Mouse (Mus musculus): ENCODE measurements around the gene Dus1l. TPM values are rescaled to one million over a fixed set of nuclear protein-coding genes. Genes with fewer than 3 reads are reported as not detected.
A peak's percentile ranks its signal among the peaks of the same experiment; 100 is the strongest.

Dus1l gene
- polyA plus RNA-seq, 1 experiment from 2014 or later, result 69.3 TPM

- WGBS, result 70% methylated on average over 14 of the region's 14 CpGs
Measured at GRCm38 (mm10) chr11:120821076-120821922, 25.1 kb upstream of the Dus1l start.

GRCm38 (mm10) chr11:120820546-120820945, 24.3 kb upstream of the Dus1l start:
- Histone ChIP-seq H3K4me2 (ENCODE audit: low read depth, low read length) (no peak overlapping the region), H3K9me3 (replicated peaks; ENCODE audit: control insufficient read depth, low read length) (no peaks in the 10 kb centered on the region), H3K9ac (ENCODE audit: low read length) (no peak overlapping the region), H3K27ac (ENCODE audit: low read length) (no peak overlapping the region), H3K36me3 (ENCODE audit: control insufficient read depth, insufficient read depth, low read length) (peaks cover 34% of the 10 kb centered on the region), H3K4me1 (ENCODE audit: control insufficient read depth, insufficient read depth, low read length) (peaks cover 24% of the 10 kb centered on the region), H3K4me3 (replicated peaks; ENCODE audit: low read length) (no peak overlapping the region), H3K27me3 (ENCODE audit: control insufficient read depth, insufficient read depth, low read length) (no peaks in the 10 kb centered on the region)
- ATAC-seq (ENCODE audit: insufficient read depth, low FRiP score), result no peak
- WGBS, result 91% methylated on average over 14 of the region's 14 CpGs

More at GRCm38 (mm10) chr11:120821076-120821922, 25.1 kb upstream of the Dus1l start:
- peak overlapping the region; percentile 78 for H3K4me3 ChIP-seq (replicated peaks; ENCODE audit: low read length)
- peak overlapping the region; percentile 98 for H3K4me2 ChIP-seq (ENCODE audit: low read depth, low read length)
- H3K27me3 ChIP-seq (ENCODE audit: control insufficient read depth, insufficient read depth, low read length), result no peaks in the 10 kb centered on the region
- H3K9me3 ChIP-seq (replicated peaks; ENCODE audit: control insufficient read depth, low read length), result no peaks in the 10 kb centered on the region
- H3K36me3 ChIP-seq (ENCODE audit: control insufficient read depth, insufficient read depth, low read length), result peaks cover 30% of the 10 kb centered on the region
- H3K9ac ChIP-seq (ENCODE audit: low read length), result peak overlapping the region; percentile 94
- ATAC-seq (ENCODE audit: insufficient read depth, low FRiP score), result no peak
- no peak overlapping the region for H3K27ac ChIP-seq (ENCODE audit: low read length)
- H3K4me1 ChIP-seq (ENCODE audit: control insufficient read depth, insufficient read depth, low read length), result peaks cover 24% of the 10 kb centered on the region

GRCm38 (mm10) chr11:120819556-120819955, 23.4 kb upstream of the Dus1l start:
- Histone ChIP-seq H3K4me2 (ENCODE audit: low read depth, low read length) (no peak overlapping the region), H3K4me3 (replicated peaks; ENCODE audit: low read length) (no peak overlapping the region), H3K27ac (ENCODE audit: low read length) (no peak overlapping the region), H3K4me1 (ENCODE audit: control insufficient read depth, insufficient read depth, low read length) (peaks cover 18% of the 10 kb centered on the region), H3K9me3 (replicated peaks; ENCODE audit: control insufficient read depth, low read length) (no peaks in the 10 kb centered on the region), H3K36me3 (ENCODE audit: control insufficient read depth, insufficient read depth, low read length) (peaks cover 43% of the 10 kb centered on the region), H3K9ac (ENCODE audit: low read length) (no peak overlapping the region), H3K27me3 (ENCODE audit: control insufficient read depth, insufficient read depth, low read length) (no peaks in the 10 kb centered on the region)
- WGBS, result 90% methylated on average over 6 of the region's 6 CpGs
- no peak for ATAC-seq (ENCODE audit: insufficient read depth, low FRiP score)

GRCm38 (mm10) chr11:120818251-120818650, 22.0 kb upstream of the Dus1l start:
- Histone ChIP-seq H3K27me3 (ENCODE audit: control insufficient read depth, insufficient read depth, low read length) (no peaks in the 10 kb centered on the region), H3K9me3 (replicated peaks; ENCODE audit: control insufficient read depth, low read length) (no peaks in the 10 kb centered on the region), H3K4me1 (ENCODE audit: control insufficient read depth, insufficient read depth, low read length) (peaks cover 18% of the 10 kb centered on the region), H3K4me2 (ENCODE audit: low read depth, low read length) (no peak overlapping the region), H3K9ac (ENCODE audit: low read length) (no peak overlapping the region), H3K27ac (ENCODE audit: low read length) (no peak overlapping the region), H3K4me3 (replicated peaks; ENCODE audit: low read length) (no peak overlapping the region), H3K36me3 (ENCODE audit: control insufficient read depth, insufficient read depth, low read length) (peaks cover 52% of the 10 kb centered on the region)
- 96% methylated on average over 13 of the region's 13 CpGs for WGBS
- ATAC-seq (ENCODE audit: insufficient read depth, low FRiP score), result no peak

- H3K4me3 ChIP-seq (replicated peaks; ENCODE audit: low read length), result no peak overlapping the region
- H3K4me1 ChIP-seq (ENCODE audit: control insufficient read depth, insufficient read depth, low read length), result peaks cover 12% of the 10 kb centered on the region
- no peak for ATAC-seq (ENCODE audit: insufficient read depth, low FRiP score)
- H3K4me2 ChIP-seq (ENCODE audit: low read depth, low read length), result no peak overlapping the region
- no peaks in the 10 kb centered on the region for H3K27me3 ChIP-seq (ENCODE audit: control insufficient read depth, insufficient read depth, low read length)
- H3K36me3 ChIP-seq (ENCODE audit: control insufficient read depth, insufficient read depth, low read length), result peaks cover 61% of the 10 kb centered on the region
- no peaks in the 10 kb centered on the region for H3K9me3 ChIP-seq (replicated peaks; ENCODE audit: control insufficient read depth, low read length)
- H3K27ac ChIP-seq (ENCODE audit: low read length), result no peak overlapping the region
- WGBS, result 82% methylated on average over 6 of the region's 6 CpGs
- H3K9ac ChIP-seq (ENCODE audit: low read length), result no peak overlapping the region
Measured at GRCm38 (mm10) chr11:120817358-120817757, 21.2 kb upstream of the Dus1l start.

- no peak overlapping the region for H3K27ac ChIP-seq (ENCODE audit: low read length)
- no peaks in the 10 kb centered on the region for H3K9me3 ChIP-seq (replicated peaks; ENCODE audit: control insufficient read depth, low read length)
- H3K4me2 ChIP-seq (ENCODE audit: low read depth, low read length), result no peak overlapping the region
- H3K36me3 ChIP-seq (ENCODE audit: control insufficient read depth, insufficient read depth, low read length), result peaks cover 85% of the 10 kb centered on the region
- 91% methylated on average over 16 of the region's 16 CpGs for WGBS
- H3K27me3 ChIP-seq (ENCODE audit: control insufficient read depth, insufficient read depth, low read length), result no peaks in the 10 kb centered on the region
- no peak for ATAC-seq (ENCODE audit: insufficient read depth, low FRiP score)
- H3K4me3 ChIP-seq (replicated peaks; ENCODE audit: low read length), result no peak overlapping the region
- H3K9ac ChIP-seq (ENCODE audit: low read length), result no peak overlapping the region
- no peaks in the 10 kb centered on the region for H3K4me1 ChIP-seq (ENCODE audit: control insufficient read depth, insufficient read depth, low read length)
Measured at GRCm38 (mm10) chr11:120812068-120812467, 15.9 kb upstream of the Dus1l start.

- Histone ChIP-seq H3K27ac (ENCODE audit: low read length) (no peak overlapping the region), H3K36me3 (ENCODE audit: control insufficient read depth, insufficient read depth, low read length) (peaks cover 67% of the 10 kb centered on the region), H3K27me3 (ENCODE audit: control insufficient read depth, insufficient read depth, low read length) (no peaks in the 10 kb centered on the region), H3K9ac (ENCODE audit: low read length) (no peak overlapping the region), H3K4me1 (ENCODE audit: control insufficient read depth, insufficient read depth, low read length) (no peaks in the 10 kb centered on the region), H3K9me3 (replicated peaks; ENCODE audit: control insufficient read depth, low read length) (no peaks in the 10 kb centered on the region), H3K4me2 (ENCODE audit: low read depth, low read length) (no peak overlapping the region), H3K4me3 (replicated peaks; ENCODE audit: low read length) (no peak overlapping the region)
- WGBS, result 86% methylated on average over 12 of the region's 12 CpGs
- no peak for ATAC-seq (ENCODE audit: insufficient read depth, low FRiP score)
Measured at GRCm38 (mm10) chr11:120808010-120808409, 11.8 kb upstream of the Dus1l start.

- Histone ChIP-seq H3K4me3 (replicated peaks; ENCODE audit: low read length) (no peak overlapping the region), H3K9me3 (replicated peaks; ENCODE audit: control insufficient read depth, low read length) (no peaks in the 10 kb centered on the region), H3K27me3 (ENCODE audit: control insufficient read depth, insufficient read depth, low read length) (no peaks in the 10 kb centered on the region), H3K36me3 (ENCODE audit: control insufficient read depth, insufficient read depth, low read length) (peaks cover 48% of the 10 kb centered on the region), H3K4me2 (ENCODE audit: low read depth, low read length) (no peak overlapping the region), H3K9ac (ENCODE audit: low read length) (no peak overlapping the region), H3K4me1 (ENCODE audit: control insufficient read depth, insufficient read depth, low read length) (no peaks in the 10 kb centered on the region; the same call in 1 of the 2 replicates), H3K27ac (ENCODE audit: low read length) (no peak overlapping the region)
- WGBS, result 82% methylated on average over 7 of the region's 7 CpGs
- ATAC-seq (ENCODE audit: insufficient read depth, low FRiP score), result no peak
Measured at GRCm38 (mm10) chr11:120805375-120806298, 9.4 kb upstream of the Dus1l start.

GRCm38 (mm10) chr11:120804769-120805168, 8.6 kb upstream of the Dus1l start:
- peaks cover 40% of the 10 kb centered on the region for H3K36me3 ChIP-seq (ENCODE audit: control insufficient read depth, insufficient read depth, low read length)
- ATAC-seq (ENCODE audit: insufficient read depth, low FRiP score), result no peak

More at GRCm38 (mm10) chr11:120804769-120805168, 8.6 kb upstream of the Dus1l start:
- Histone ChIP-seq H3K4me2 (ENCODE audit: low read depth, low read length) (no peak overlapping the region), H3K27me3 (ENCODE audit: control insufficient read depth, insufficient read depth, low read length) (no peaks in the 10 kb centered on the region), H3K4me1 (ENCODE audit: control insufficient read depth, insufficient read depth, low read length) (peaks cover 3% of the 10 kb centered on the region; the same call in 1 of the 2 replicates), H3K9ac (ENCODE audit: low read length) (no peak overlapping the region), H3K27ac (ENCODE audit: low read length) (no peak overlapping the region), H3K4me3 (replicated peaks; ENCODE audit: low read length) (no peak overlapping the region), H3K9me3 (replicated peaks; ENCODE audit: control insufficient read depth, low read length) (no peaks in the 10 kb centered on the region)
- 66% methylated on average over 4 of the region's 4 CpGs for WGBS
